Mouse (Mus musculus) cerebellum, adult 2 months (tissue): ENCODE data around the gene Pml.

Experiments used
- CTCF ChIP-seq: fragments of 200-500 bp; IDR thresholded peaks from 2 replicates; pipeline ENCODE4 v1.5.1; 2011; ENCODE audit warnings: low read depth, mild to moderate bottlenecking, control low read depth, low read length, moderate library complexity, borderline replicate concordance; ENCODE audit not compliant: insufficient read depth
- POLR2A ChIP-seq: fragments of 200-500 bp; IDR thresholded peaks from 2 replicates; pipeline ENCODE4 v1.6.1; 2011; ENCODE audit warnings: low read length, control low read depth, borderline replicate concordance; ENCODE audit not compliant: insufficient read depth

- no peak for TF ChIP-seq POLR2A
- TF ChIP-seq CTCF: no peak
Measured at GRCm38 (mm10) chr9:58289090-58289489, 39.5 kb upstream of the Pml start.
